Mouse (Mus musculus) G1E-ER4 (cell line): ENCODE measurements around the gene Tbpl2. TPM values are rescaled to one million over a fixed set of nuclear protein-coding genes. Genes with fewer than 3 reads are reported as not detected.

ENCODE experiments used
- GATA1 ChIP-seq: IDR thresholded peaks from one replicate; pipeline ENCODE4 v1.8.0; 2012; ENCODE audit warnings: low read length, inconsistent platforms
- polyA plus RNA-seq: library from polyadenylated mRNA; stranded (reverse); fragments of >175 nt; gene quantifications from 2 replicates; pipeline ENCODE4 v1.2.3, GENCODE M21; 2012

Tbpl2 gene
- not detected in 2 replicates for polyA plus RNA-seq

GRCm38 (mm10) chr2:24096495-24096894 is at the start of gene Tbpl2:
Tbpl2 (minus strand) TSS chr2:24096595.
- TF ChIP-seq GATA1, result no peak

DNA sequence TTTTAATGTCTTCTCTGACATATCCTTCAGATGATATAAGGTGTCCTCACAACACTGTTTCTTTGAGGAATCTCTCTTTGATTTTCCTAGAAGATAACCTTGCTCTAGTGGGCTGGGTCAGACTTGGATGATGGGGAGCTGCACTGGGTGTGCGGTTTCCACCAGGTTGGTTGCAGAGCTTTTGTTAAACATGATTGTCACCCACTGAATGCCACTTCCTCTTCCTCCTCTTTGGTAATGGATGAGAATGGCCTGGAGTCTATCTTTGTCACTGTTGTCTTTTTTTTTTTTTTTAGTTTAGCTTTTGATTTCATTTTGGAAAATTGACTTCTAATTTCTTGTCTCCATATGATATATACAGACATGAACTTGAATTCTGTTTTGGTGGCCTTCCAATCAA is 38.0 kb upstream of the Tbpl2 start:
- no peak for TF ChIP-seq GATA1

GRCm38 (mm10) chr2:24109085-24109484 is 12.7 kb upstream of the Tbpl2 start:
- no peak for TF ChIP-seq GATA1

DNA sequence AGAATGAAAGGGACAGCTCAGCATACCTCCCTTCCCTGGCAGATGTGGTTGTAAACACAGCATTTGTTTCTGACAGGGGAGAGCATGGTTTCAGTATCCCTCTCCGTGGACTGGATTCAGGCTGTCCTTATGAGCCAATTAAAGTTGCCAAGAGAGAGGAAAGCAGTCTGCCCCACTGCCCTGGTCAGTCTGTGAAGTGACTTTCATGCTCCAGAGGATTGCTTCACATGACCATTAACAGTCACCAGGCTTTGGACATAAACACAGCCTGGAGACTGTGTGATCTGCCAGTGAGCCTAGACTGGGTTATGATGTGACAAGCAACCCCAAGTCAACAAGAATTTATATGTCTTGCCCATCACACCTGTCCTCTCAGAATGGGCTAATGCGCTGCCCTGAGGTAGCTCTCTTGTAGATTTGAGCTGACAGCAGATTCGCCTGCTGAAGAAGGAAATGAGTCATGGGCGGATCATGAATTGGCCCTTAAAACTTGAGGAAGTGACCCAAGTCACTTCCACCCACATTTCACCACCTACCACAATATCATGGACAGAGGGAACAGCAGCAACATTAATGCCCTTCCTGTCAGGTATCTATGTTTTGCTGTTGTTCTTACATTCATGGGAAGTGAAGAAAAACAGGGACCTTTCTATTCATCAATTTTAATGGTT is 7.4 kb upstream of the Tbpl2 start:
- no peak for TF ChIP-seq GATA1

DNA sequence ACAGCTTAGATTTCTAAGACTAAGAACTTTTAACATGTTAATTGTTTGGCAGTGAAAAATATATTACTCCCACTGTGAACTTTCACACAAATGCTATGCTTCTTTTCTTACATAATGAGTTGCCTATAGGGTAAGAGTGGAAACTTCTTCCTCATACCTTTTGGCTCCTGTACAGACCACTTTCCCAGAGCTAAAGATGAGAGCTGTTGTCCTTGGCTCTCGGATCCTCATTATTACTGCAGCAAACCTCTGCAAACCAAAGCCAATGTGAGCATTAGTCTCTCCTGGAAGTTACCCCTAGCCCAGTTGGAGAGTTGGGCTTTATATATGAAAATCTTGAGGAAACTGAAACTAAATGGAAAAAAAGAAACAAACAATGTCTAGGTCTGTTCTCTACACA is 5.5 kb downstream of the Tbpl2 start:
- TF ChIP-seq GATA1, result no peak

- no peak for TF ChIP-seq GATA1
Observed at GRCm38 (mm10) chr2:24050459-24050858, 45.9 kb downstream of the Tbpl2 start.

- no peak for TF ChIP-seq GATA1
Observed at GRCm38 (mm10) chr2:24049344-24049990, 46.9 kb downstream of the Tbpl2 start, which contains the start of gene Hnmt. Hnmt (minus strand) TSS chr2:24049394.

DNA sequence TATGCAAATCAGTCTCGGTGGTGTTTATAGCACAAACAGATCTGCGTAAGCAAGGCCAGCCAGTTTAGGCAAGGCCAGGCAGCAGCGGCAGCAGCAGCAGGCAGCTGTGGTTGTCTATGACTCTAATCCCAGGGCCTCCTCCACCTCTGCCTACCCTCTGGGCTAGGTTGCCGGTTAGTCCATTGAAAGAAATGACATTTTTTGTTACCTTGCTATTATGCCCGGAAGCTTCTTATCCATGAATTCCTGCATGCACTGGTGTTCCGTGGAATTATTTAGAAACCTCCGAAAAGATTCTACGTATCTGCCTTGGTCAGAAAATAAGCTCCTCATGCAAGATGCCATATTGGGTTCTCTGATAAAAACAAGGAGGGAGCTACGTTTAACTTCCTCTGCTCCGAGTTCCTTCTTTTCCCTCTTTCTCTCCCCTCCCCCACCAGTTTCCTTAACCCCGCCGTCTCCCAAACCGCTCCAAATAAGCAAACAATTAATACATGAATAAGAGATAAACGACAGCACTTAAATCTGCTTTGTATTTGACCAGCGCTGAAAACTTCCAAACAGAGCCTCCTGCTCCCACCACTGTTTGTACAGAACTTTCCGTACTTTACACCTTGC is 47.8 kb downstream of the Tbpl2 start:
- TF ChIP-seq GATA1, result no peak

- TF ChIP-seq GATA1, result no peak
Observed at GRCm38 (mm10) chr2:24047551-24048479, 48.6 kb downstream of the Tbpl2 start.

DNA sequence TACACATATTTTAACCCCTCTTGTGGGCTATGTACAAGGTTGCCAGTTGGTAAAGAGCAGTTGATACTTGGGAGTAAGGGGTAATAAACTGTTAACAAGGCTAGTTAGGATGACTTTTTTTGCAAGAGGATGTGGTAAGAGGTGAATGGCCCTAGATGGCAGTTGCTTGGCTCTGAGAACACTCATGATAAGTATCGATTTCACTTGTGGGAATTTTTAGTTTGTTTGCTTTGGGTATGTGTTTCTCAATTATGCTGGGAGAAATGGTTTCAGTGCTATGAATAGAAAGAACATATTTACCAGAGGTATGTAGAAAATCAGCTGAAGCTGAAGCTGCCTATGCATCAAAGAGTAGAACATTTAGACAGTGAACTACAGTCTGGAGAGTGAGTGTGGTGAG is 53.5 kb downstream of the Tbpl2 start:
- TF ChIP-seq GATA1, result no peak

GRCm38 (mm10) chr2:24040531-24040930 is 55.9 kb downstream of the Tbpl2 start:
- TF ChIP-seq GATA1, result no peak

Other genes with a start within 250 kb of the Tbpl2 start
- not detected in 2 replicates for gene Hnmt, start 47.2 kb downstream of the Tbpl2 start, polyA plus RNA-seq
- not detected in 2 replicates for gene Il1f8, start 56.6 kb upstream of the Tbpl2 start, polyA plus RNA-seq
- gene Il1f9, start 89.9 kb upstream of the Tbpl2 start, polyA plus RNA-seq, result not detected in 2 replicates
- gene Il1f6, start 118.8 kb upstream of the Tbpl2 start, polyA plus RNA-seq, result not detected in 2 replicates
- gene Il1f5, start 180.4 kb upstream of the Tbpl2 start, polyA plus RNA-seq, result not detected in 2 replicates
- gene Il1f10, start 194.6 kb upstream of the Tbpl2 start, polyA plus RNA-seq, result not detected in 2 replicates
- not detected in 2 replicates for gene Il1rn, start 240.3 kb upstream of the Tbpl2 start, polyA plus RNA-seq